Mouse (Mus musculus) midbrain, postnatal 0 days (tissue): ENCODE measurements around the gene Kirrel3. TPM values are rescaled to one million over a fixed set of nuclear protein-coding genes. Genes with fewer than 3 reads are reported as not detected.
A peak's percentile ranks its signal among the peaks of the same experiment; 100 is the strongest.

ENCODE experiments used
- ATAC-seq: fragments of 200-750 bp; cut with Nextera tagmentation; 2 replicates; pipeline ENCODE4 v1.8.0; 2017; ENCODE audit warnings: moderate number of reproducible peaks, mild to moderate bottlenecking, moderate TSS enrichment, moderate library complexity; ENCODE audit not compliant: low FRiP score
- DNase-seq: peaks from one replicate; pipeline ENCODE4 v3.0.0-alpha.2; 2015; ENCODE audit warnings: low spot score
- H3K27ac ChIP-seq: fragments of 300-500 bp; sonication (generic); 2 replicates; pipeline ENCODE4 v1.5.1; 2014; ENCODE audit warnings: low read depth, mild to moderate bottlenecking, low read length, mixed read lengths
- H3K27me3 ChIP-seq: fragments of 300-500 bp; sonication (generic); 2 replicates; pipeline ENCODE4 v1.6.1; 2014; ENCODE audit warnings: low read length, control low read depth, mixed read lengths; ENCODE audit not compliant: insufficient read depth
- H3K36me3 ChIP-seq: fragments of 300-500 bp; sonication (generic); 2 replicates; pipeline ENCODE4 v1.6.1; 2014; ENCODE audit warnings: low read length, control low read depth, mixed read lengths; ENCODE audit not compliant: insufficient read depth
- H3K4me1 ChIP-seq: fragments of 300-500 bp; sonication (generic); 2 replicates; pipeline ENCODE4 v1.6.1; 2014; ENCODE audit warnings: mild to moderate bottlenecking, control low read depth, antibody characterized with exemption, low read length, mixed read lengths; ENCODE audit not compliant: insufficient read depth
- H3K4me2 ChIP-seq: fragments of 300-500 bp; sonication (generic); 2 replicates; pipeline ENCODE4 v1.6.1; 2014; ENCODE audit warnings: low read depth, mild to moderate bottlenecking, low read length, mixed read lengths; ENCODE audit not compliant: poor library complexity, severe bottlenecking
- H3K4me3 ChIP-seq: fragments of 300-500 bp; sonication (generic); 2 replicates; pipeline ENCODE4 v1.5.1; 2014; ENCODE audit warnings: low read depth, mild to moderate bottlenecking, low read length, moderate library complexity
- H3K9ac ChIP-seq: fragments of 300-500 bp; sonication (generic); replicated peaks from 2 replicates; pipeline ENCODE4 v1.6.1; 2014; ENCODE audit warnings: mild to moderate bottlenecking, low read length, moderate library complexity, mixed read lengths; ENCODE audit not compliant: poor library complexity, severe bottlenecking
- H3K9me3 ChIP-seq: fragments of 300-500 bp; sonication (generic); 2 replicates; pipeline ENCODE4 v1.6.1; 2016; ENCODE audit warnings: low read length, control low read depth
- CTCF ChIP-seq: IDR thresholded peaks from 2 replicates; pipeline ENCODE4 v1.5.1; 2016; ENCODE audit warnings: antibody characterized with exemption, mild to moderate bottlenecking
- WGBS: fragments of 180-500 bp; shearing (Covaris S2); extraction: QIAGEN DNeasy Blood & Tissue Kit; methylation state at CpG from one replicate; pipeline ENCODE4 v1.1.7; 2014; 5-methylcytosine and 5-hydroxymethylcytosine counted together
- polyA plus RNA-seq: library from polyadenylated mRNA; unstranded; fragments of >200 nt; fragmentation: Nextera tagmentation; extraction: Ambion mirVana; gene quantifications from 2 replicates; pipeline ENCODE4 v1.2.1, GENCODE M21; 2015
- total RNA-seq: library from RNA; depleted of rRNA; stranded (reverse); fragments of >200 nt; gene quantifications from 2 replicates; pipeline ENCODE4 v1.2.3, GENCODE M21; 2014

The Kirrel3 gene
- total and polyA plus RNA-seq, 2 experiments from 2014 or later: 47.2 to 56.3 TPM

DNA sequence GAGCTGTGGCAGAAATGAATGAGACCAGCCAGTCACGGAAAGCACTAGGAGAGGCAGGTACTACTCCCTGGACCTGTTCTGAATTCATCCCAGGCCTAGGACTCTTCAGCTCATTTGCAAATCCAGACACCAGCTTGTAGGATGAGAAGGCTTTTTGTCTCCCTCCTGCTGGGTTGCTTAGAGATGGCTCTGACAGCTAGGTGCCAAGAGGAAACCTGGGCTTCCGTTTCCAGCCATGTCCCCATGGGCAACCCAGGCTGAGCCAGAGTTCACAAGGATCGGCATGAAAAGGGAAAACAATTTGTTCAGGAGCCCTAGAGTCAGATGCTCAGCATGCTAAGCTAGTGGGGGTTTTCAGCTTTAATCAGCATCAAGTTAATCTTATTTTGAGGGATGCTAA, 166.6 kb downstream of the Kirrel3 start:
- H3K4me2 ChIP-seq: no peak overlapping the region
- no peak overlapping the region for H3K27ac ChIP-seq
- no peaks in the 10 kb centered on the region for H3K9me3 ChIP-seq
- H3K27me3 ChIP-seq: no peaks in the 10 kb centered on the region
- no peaks in the 10 kb centered on the region for H3K36me3 ChIP-seq
- no peak overlapping the region for H3K4me3 ChIP-seq
- WGBS: 37% methylated on average over 3 of the region's 3 CpGs
- no peak overlapping the region for H3K9ac ChIP-seq
- DNase-seq (no peak), ATAC-seq (no peak)
- H3K4me1 ChIP-seq: no peaks in the 10 kb centered on the region
- TF ChIP-seq CTCF: no peak

GRCm38 (mm10) chr9:34653141-34653540, 167.4 kb downstream of the Kirrel3 start:
- no peak for TF ChIP-seq CTCF
- DNase-seq: no peak
- WGBS: 89% methylated on average over 1 of the region's 1 CpGs
- no peak overlapping the region for H3K4me3 ChIP-seq
- no peaks in the 10 kb centered on the region for H3K36me3 ChIP-seq
- H3K27ac ChIP-seq: no peak overlapping the region
- ATAC-seq: no peak
- no peaks in the 10 kb centered on the region for H3K4me1 ChIP-seq
- H3K4me2 ChIP-seq: no peak overlapping the region
- no peaks in the 10 kb centered on the region for H3K27me3 ChIP-seq
- no peak overlapping the region for H3K9ac ChIP-seq
- no peaks in the 10 kb centered on the region for H3K9me3 ChIP-seq

DNA sequence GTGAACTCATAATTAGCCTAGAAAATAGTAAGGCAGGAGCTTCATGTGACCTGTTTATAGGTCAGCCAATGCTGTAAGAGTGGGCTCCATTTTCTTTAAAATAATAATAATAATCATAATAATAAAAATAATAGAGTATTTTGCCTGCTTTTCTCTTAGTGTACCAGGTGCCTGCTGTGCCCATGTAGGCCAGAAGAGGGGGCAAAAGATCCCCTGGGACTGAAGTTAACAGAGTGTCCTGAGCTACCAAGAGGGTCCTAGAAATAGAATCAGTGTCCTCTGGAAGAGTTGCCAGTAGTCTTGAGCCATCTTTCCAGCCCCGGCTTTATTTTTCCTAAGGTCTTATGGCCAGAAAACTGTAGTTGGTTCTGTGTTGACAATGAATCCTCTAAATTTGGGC, 174.9 kb downstream of the Kirrel3 start:
- Histone ChIP-seq H3K9ac (no peak overlapping the region), H3K4me1 (no peaks in the 10 kb centered on the region; the same call in 1 of the 2 replicates), H3K27ac (no peak overlapping the region), H3K4me3 (no peak overlapping the region), H3K27me3 (no peaks in the 10 kb centered on the region), H3K4me2 (no peak overlapping the region), H3K9me3 (no peaks in the 10 kb centered on the region), H3K36me3 (no peaks in the 10 kb centered on the region)
- peak; percentile 53 for TF ChIP-seq CTCF
- DNase-seq (no peak), ATAC-seq (no peak)
- WGBS: 81% methylated on average over 1 of the region's 1 CpGs

GRCm38 (mm10) chr9:34663412-34663811, 177.7 kb downstream of the Kirrel3 start:
- TF ChIP-seq CTCF: no peak
- DNase-seq (peak; percentile 44), ATAC-seq (no peak)
- Histone ChIP-seq H3K27me3 (no peaks in the 10 kb centered on the region), H3K9ac (no peak overlapping the region), H3K4me3 (no peak overlapping the region), H3K4me1 (no peaks in the 10 kb centered on the region; the same call in none of the 2 replicates), H3K27ac (no peak overlapping the region), H3K9me3 (no peaks in the 10 kb centered on the region), H3K36me3 (no peaks in the 10 kb centered on the region), H3K4me2 (no peak overlapping the region)
- 37% methylated on average over 6 of the region's 6 CpGs for WGBS

DNA sequence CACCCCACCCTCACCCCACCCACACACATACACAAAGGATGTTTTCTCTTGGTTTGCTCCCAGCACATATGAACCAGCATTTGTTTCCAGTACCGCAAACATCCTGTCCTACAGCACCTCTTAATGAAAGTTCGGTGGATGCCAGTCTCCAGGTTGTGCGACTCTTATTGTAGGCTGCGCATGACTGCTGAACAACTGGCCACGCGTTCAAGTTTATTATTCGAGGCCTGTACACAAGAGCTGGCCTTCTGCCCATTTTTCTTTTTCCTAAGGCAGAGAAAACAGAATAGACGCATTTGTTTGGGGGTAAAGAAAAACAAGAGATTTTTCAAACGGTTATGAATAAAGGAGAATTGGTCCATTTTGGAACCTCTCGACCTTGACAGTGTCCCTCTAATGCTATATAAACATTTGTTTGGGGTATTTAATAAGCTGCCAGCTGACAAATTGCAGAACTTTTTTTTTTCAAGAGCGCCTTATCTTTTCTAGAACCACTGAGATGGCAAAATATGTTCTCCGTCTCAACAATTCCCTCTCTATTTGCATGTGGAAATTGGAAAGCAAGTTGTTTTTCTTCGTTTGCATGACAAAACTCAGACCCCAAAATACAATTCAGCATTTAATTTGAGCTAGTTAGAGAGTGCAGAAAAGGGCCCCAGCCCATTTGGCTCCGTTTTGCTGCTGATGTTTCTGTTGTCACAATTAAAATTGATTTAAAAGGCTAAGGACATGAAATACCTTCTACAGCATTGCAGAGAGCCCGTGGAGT, 179.9 kb downstream of the Kirrel3 start:
- Histone ChIP-seq H3K36me3 (no peaks in the 10 kb centered on the region), H3K9me3 (no peaks in the 10 kb centered on the region), H3K4me1 (no peaks in the 10 kb centered on the region; the same call in none of the 2 replicates), H3K4me2 (no peak overlapping the region), H3K4me3 (no peak overlapping the region), H3K27me3 (no peaks in the 10 kb centered on the region), H3K27ac (no peak overlapping the region), H3K9ac (no peak overlapping the region)
- 62% methylated on average over 15 of the region's 15 CpGs for WGBS
- no peak for ATAC-seq
- TF ChIP-seq CTCF: no peak
- DNase-seq: peak; percentile 49

DNA sequence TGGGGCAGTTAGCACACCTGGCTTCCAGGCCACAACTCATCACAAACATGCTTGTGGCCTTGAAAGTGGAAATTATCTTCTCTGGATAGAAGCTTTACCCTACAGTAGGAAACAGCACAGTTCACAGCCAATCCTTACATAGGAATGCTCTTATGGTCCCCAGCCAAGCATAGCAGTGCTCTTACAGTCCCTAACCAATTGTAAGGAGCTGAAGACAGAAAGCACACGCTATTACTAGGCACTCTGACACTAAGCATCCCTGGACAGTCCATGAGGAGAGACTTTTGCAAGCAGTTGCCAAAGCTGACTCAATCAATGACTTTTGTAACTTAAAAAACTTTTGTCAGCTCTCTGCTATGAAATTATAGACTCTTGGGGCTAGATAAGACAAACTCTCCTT, 181.5 kb downstream of the Kirrel3 start:
- DNase-seq (no peak), ATAC-seq (no peak)
- Histone ChIP-seq H3K4me2 (no peak overlapping the region), H3K4me3 (no peak overlapping the region), H3K4me1 (no peaks in the 10 kb centered on the region; the same call in none of the 2 replicates), H3K27me3 (no peaks in the 10 kb centered on the region), H3K27ac (no peak overlapping the region), H3K36me3 (no peaks in the 10 kb centered on the region), H3K9me3 (no peaks in the 10 kb centered on the region), H3K9ac (no peak overlapping the region)
- WGBS: 84% methylated on average over 1 of the region's 1 CpGs
- TF ChIP-seq CTCF: no peak
